Mouse (Mus musculus) embryonic fibroblast, embryonic 13.5 days (primary cell): ENCODE results near the gene 1700066M21Rik.
A peak's percentile ranks its signal among the peaks of the same experiment; 100 is the strongest.

Source experiments
- CTCF ChIP-seq: IDR thresholded peaks from 2 replicates; pipeline ENCODE4 v1.5.1; 2011; ENCODE audit warnings: mild to moderate bottlenecking, control low read depth, low read length, moderate library complexity, borderline replicate concordance; ENCODE audit not compliant: insufficient read depth
- POLR2A ChIP-seq: IDR thresholded peaks from 2 replicates; pipeline ENCODE4 v1.6.1; 2011; ENCODE audit warnings: low read depth, mild to moderate bottlenecking, control low read depth, low read length, moderate library complexity

DNA sequence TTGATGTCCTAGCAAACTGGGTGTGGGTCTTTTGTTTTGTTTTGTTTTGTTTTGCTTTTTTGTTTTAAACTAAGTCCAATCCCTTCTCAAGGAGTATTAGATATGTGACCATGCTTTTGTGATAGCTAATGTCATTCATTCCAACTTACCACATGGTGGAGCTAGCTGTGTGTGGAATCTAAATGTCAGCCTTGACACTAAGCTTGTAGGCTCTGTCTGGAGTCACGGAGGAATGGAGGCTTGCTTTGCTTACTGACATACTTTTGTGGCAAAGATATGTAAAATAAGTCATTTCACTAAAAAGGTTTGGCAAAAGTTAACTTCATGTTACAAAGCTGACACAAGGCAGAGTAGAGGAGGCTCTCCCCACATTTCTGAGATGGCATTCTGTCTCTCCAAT is 46.3 kb downstream of the 1700066M21Rik start:
- peak; percentile 26; the same call in 1 of the 2 replicates for TF ChIP-seq CTCF
- TF ChIP-seq POLR2A, result no peak
